Mouse (Mus musculus) lung, adult 2 months (tissue): ENCODE data around the gene Itgal.

Experiments used
- CTCF ChIP-seq: fragments of 200-500 bp; IDR thresholded peaks from 2 replicates; pipeline ENCODE4 v1.5.1; 2011; ENCODE audit warnings: mild to moderate bottlenecking, low read length, control low read depth; ENCODE audit not compliant: insufficient read depth
- POLR2A ChIP-seq: fragments of 200-500 bp; IDR thresholded peaks from 2 replicates; pipeline ENCODE4 v1.6.1; 2011; ENCODE audit warnings: low read depth, mild to moderate bottlenecking, control low read depth, low read length, borderline replicate concordance; ENCODE audit errors: extremely low read depth

GRCm38 (mm10) chr7:127355796-127356195 is 59.7 kb downstream of the Itgal start:
- TF ChIP-seq CTCF (no peak), POLR2A (no peak)
